Mouse (Mus musculus): ENCODE data around the gene Clec16a.

DNA sequence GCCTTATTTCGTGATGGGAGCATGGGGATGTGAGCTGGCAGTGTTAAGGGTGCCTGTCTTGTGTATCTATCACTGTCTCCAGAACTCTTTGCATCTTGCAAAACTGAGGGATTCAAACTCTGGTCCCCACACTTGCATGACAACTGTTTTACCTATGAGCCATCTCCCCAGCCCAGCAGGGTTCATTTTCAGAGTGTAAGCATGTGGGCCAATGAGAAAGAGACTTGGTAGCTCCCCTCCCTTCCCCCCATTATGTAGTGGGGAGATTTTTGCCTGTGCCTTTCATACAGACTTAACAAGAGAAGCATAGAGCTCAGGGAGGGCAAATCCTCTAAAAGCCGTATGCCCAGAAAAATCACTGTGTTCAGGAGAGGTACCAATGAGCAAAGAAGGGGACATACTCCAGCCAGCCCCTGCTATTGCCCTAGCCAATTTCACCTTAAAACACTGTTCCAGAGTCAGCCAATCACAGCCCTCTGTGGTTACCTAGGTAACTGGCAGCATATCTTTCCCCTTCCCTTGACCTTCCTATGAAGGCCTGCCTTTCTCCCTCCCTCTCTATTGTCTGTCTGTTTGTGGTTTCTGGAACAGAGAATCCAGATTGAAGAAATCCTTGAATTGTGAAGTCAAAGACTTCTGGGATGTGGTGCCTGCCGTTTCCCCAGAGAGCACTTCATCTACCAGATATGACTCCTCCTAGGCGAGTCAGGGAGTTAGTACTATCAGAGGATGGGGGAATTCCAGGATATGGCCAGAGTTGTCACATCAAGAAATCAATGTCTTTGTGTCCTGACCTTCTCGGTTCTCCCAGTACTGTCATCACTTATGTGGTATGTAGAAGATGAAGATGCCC lies 55.0 kb downstream of the Clec16a start:
- no peak for TF ChIP-seq CTCF (conservative IDR thresholded peaks at IDR 0.05; ENCODE audit: insufficient read depth, insufficient read length, low read depth, low read length)
- TF ChIP-seq POLR2A (IDR thresholded peaks at IDR 0.05; ENCODE audit: low read depth, low read length): no peak

All from kidney, adult 2 months (tissue).